Mouse (Mus musculus): ENCODE measurements around the gene Klc4. TPM values are rescaled to one million over a fixed set of nuclear protein-coding genes. Genes with fewer than 3 reads are reported as not detected.

Gene Klc4
- polyA plus RNA-seq, 1 experiment: 213 TPM

- WGBS: 75% methylated on average over 4 of the region's 4 CpGs
- no peaks in the 10 kb centered on the region for H3K4me1 ChIP-seq (ENCODE audit: control insufficient read depth, insufficient read depth, insufficient read length, low read length)
- H3K27me3 ChIP-seq (ENCODE audit: control insufficient read depth, insufficient read depth, low read length): no peaks in the 10 kb centered on the region
- TF ChIP-seq CTCF (IDR thresholded peaks at IDR 0.05; ENCODE audit: extremely low read depth, insufficient read length, insufficient replicate concordance, low read depth, low read length) (no peak), POLR2A (IDR thresholded peaks at IDR 0.05; ENCODE audit: low read depth, low read length) (no peak)
- H3K27ac ChIP-seq (ENCODE audit: insufficient read depth, low read depth, low read length): no peak overlapping the region
- no peak overlapping the region for H3K4me3 ChIP-seq (ENCODE audit: low read depth, low read length)
- H3K36me3 ChIP-seq (ENCODE audit: control insufficient read depth, insufficient read depth, low read length): no peaks in the 10 kb centered on the region
Measured at GRCm38 (mm10) chr17:46598963-46599362, 46.9 kb downstream of the Klc4 start.

- WGBS: 61% methylated on average over 11 of the region's 11 CpGs
Measured at GRCm38 (mm10) chr17:46597956-46598355, 47.9 kb downstream of the Klc4 start.

GRCm38 (mm10) chr17:46595336-46595735, 50.5 kb downstream of the Klc4 start:
- Histone ChIP-seq H3K4me3 (ENCODE audit: low read depth, low read length) (no peak overlapping the region), H3K27me3 (ENCODE audit: control insufficient read depth, insufficient read depth, low read length) (no peaks in the 10 kb centered on the region), H3K36me3 (ENCODE audit: control insufficient read depth, insufficient read depth, low read length) (no peaks in the 10 kb centered on the region), H3K27ac (ENCODE audit: insufficient read depth, low read depth, low read length) (no peak overlapping the region), H3K4me1 (ENCODE audit: control insufficient read depth, insufficient read depth, insufficient read length, low read length) (no peaks in the 10 kb centered on the region; the same call in none of the 2 replicates)
- WGBS: 92% methylated on average over 6 of the region's 6 CpGs
- TF ChIP-seq POLR2A (IDR thresholded peaks at IDR 0.05; ENCODE audit: low read depth, low read length) (no peak), CTCF (IDR thresholded peaks at IDR 0.05; ENCODE audit: extremely low read depth, insufficient read length, insufficient replicate concordance, low read depth, low read length) (no peak)

More at GRCm38 (mm10) chr17:46597956-46598355, 47.9 kb downstream of the Klc4 start:
- H3K27ac ChIP-seq (ENCODE audit: insufficient read depth, low read depth, low read length): no peak overlapping the region
- H3K4me1 ChIP-seq (ENCODE audit: control insufficient read depth, insufficient read depth, insufficient read length, low read length): no peaks in the 10 kb centered on the region; the same call in 1 of the 2 replicates
- no peak overlapping the region for H3K4me3 ChIP-seq (ENCODE audit: low read depth, low read length)
- no peaks in the 10 kb centered on the region for H3K36me3 ChIP-seq (ENCODE audit: control insufficient read depth, insufficient read depth, low read length)
- TF ChIP-seq CTCF (IDR thresholded peaks at IDR 0.05; ENCODE audit: extremely low read depth, insufficient read length, insufficient replicate concordance, low read depth, low read length) (no peak), POLR2A (IDR thresholded peaks at IDR 0.05; ENCODE audit: low read depth, low read length) (no peak)
- no peaks in the 10 kb centered on the region for H3K27me3 ChIP-seq (ENCODE audit: control insufficient read depth, insufficient read depth, low read length)

- TF ChIP-seq POLR2A (IDR thresholded peaks at IDR 0.05; ENCODE audit: low read depth, low read length): no peak
- no peak for TF ChIP-seq CTCF (IDR thresholded peaks at IDR 0.05; ENCODE audit: extremely low read depth, insufficient read length, insufficient replicate concordance, low read depth, low read length)
- Histone ChIP-seq H3K36me3 (ENCODE audit: control insufficient read depth, insufficient read depth, low read length) (no peaks in the 10 kb centered on the region), H3K4me1 (ENCODE audit: control insufficient read depth, insufficient read depth, insufficient read length, low read length) (no peaks in the 10 kb centered on the region; the same call in none of the 2 replicates), H3K27ac (ENCODE audit: insufficient read depth, low read depth, low read length) (no peak overlapping the region), H3K27me3 (ENCODE audit: control insufficient read depth, insufficient read depth, low read length) (no peaks in the 10 kb centered on the region), H3K4me3 (ENCODE audit: low read depth, low read length) (no peak overlapping the region)
- 82% methylated on average over 9 of the region's 9 CpGs for WGBS
Measured at GRCm38 (mm10) chr17:46594606-46595005, 51.2 kb downstream of the Klc4 start.

GRCm38 (mm10) chr17:46593124-46593523, 52.7 kb downstream of the Klc4 start:
- Histone ChIP-seq H3K4me3 (ENCODE audit: low read depth, low read length) (no peak overlapping the region), H3K36me3 (ENCODE audit: control insufficient read depth, insufficient read depth, low read length) (no peaks in the 10 kb centered on the region), H3K27me3 (ENCODE audit: control insufficient read depth, insufficient read depth, low read length) (no peaks in the 10 kb centered on the region), H3K27ac (ENCODE audit: insufficient read depth, low read depth, low read length) (no peak overlapping the region), H3K4me1 (ENCODE audit: control insufficient read depth, insufficient read depth, insufficient read length, low read length) (no peaks in the 10 kb centered on the region; the same call in none of the 2 replicates)
- WGBS: 59% methylated on average over 4 of the region's 4 CpGs
- TF ChIP-seq CTCF (IDR thresholded peaks at IDR 0.05; ENCODE audit: extremely low read depth, insufficient read length, insufficient replicate concordance, low read depth, low read length) (no peak), POLR2A (IDR thresholded peaks at IDR 0.05; ENCODE audit: low read depth, low read length) (no peak)

GRCm38 (mm10) chr17:46591406-46591805, 54.4 kb downstream of the Klc4 start:
- Histone ChIP-seq H3K36me3 (ENCODE audit: control insufficient read depth, insufficient read depth, low read length) (no peaks in the 10 kb centered on the region), H3K27ac (ENCODE audit: insufficient read depth, low read depth, low read length) (no peak overlapping the region), H3K4me1 (ENCODE audit: control insufficient read depth, insufficient read depth, insufficient read length, low read length) (no peaks in the 10 kb centered on the region; the same call in none of the 2 replicates), H3K27me3 (ENCODE audit: control insufficient read depth, insufficient read depth, low read length) (no peaks in the 10 kb centered on the region), H3K4me3 (ENCODE audit: low read depth, low read length) (no peak overlapping the region)
- 74% methylated on average over 19 of the region's 19 CpGs for WGBS
- TF ChIP-seq CTCF (IDR thresholded peaks at IDR 0.05; ENCODE audit: extremely low read depth, insufficient read length, insufficient replicate concordance, low read depth, low read length) (no peak), POLR2A (IDR thresholded peaks at IDR 0.05; ENCODE audit: low read depth, low read length) (no peak)

GRCm38 (mm10) chr17:46590439-46590838, 55.4 kb downstream of the Klc4 start:
- WGBS: 39% methylated on average over 7 of the region's 7 CpGs
- Histone ChIP-seq H3K36me3 (ENCODE audit: control insufficient read depth, insufficient read depth, low read length) (no peaks in the 10 kb centered on the region), H3K27ac (ENCODE audit: insufficient read depth, low read depth, low read length) (no peak overlapping the region), H3K27me3 (ENCODE audit: control insufficient read depth, insufficient read depth, low read length) (no peaks in the 10 kb centered on the region), H3K4me3 (ENCODE audit: low read depth, low read length) (no peak overlapping the region), H3K4me1 (ENCODE audit: control insufficient read depth, insufficient read depth, insufficient read length, low read length) (no peaks in the 10 kb centered on the region; the same call in none of the 2 replicates)
- TF ChIP-seq POLR2A (IDR thresholded peaks at IDR 0.05; ENCODE audit: low read depth, low read length) (no peak), CTCF (IDR thresholded peaks at IDR 0.05; ENCODE audit: extremely low read depth, insufficient read length, insufficient replicate concordance, low read depth, low read length) (no peak)
